Mouse (Mus musculus) myocyte (in vitro differentiated cells): ENCODE results near the gene Hic1. TPM values are rescaled to one million over a fixed set of nuclear protein-coding genes. Genes with fewer than 3 reads are reported as not detected.

Source experiments
- H3K27me3 ChIP-seq: one replicate; pipeline ENCODE4 v1.6.1; 2011; ENCODE audit not compliant: control insufficient read depth, insufficient read depth, insufficient read length
- H3K36me3 ChIP-seq: one replicate; pipeline ENCODE4 v1.6.1; 2011; ENCODE audit not compliant: control insufficient read depth, insufficient read depth
- H3K4me2 ChIP-seq: one replicate; pipeline ENCODE4 v1.6.1; 2011; ENCODE audit warnings: low read depth, control low read depth
- H3K4me3 ChIP-seq: one replicate; pipeline ENCODE4 v1.5.1; 2011; ENCODE audit warnings: mild to moderate bottlenecking, control low read depth, moderate library complexity
- H3K79me2 ChIP-seq: one replicate; pipeline ENCODE4 v1.6.1; 2011; ENCODE audit not compliant: control insufficient read depth, insufficient read depth
- H3ac ChIP-seq: one replicate; pipeline ENCODE4 v1.6.1; 2011; ENCODE audit not compliant: control insufficient read depth, insufficient read length
- CEBPB ChIP-seq: IDR thresholded peaks from 2 replicates; pipeline ENCODE4 v1.6.1; 2011; ENCODE audit warnings: mild to moderate bottlenecking, moderate library complexity; ENCODE audit not compliant: poor library complexity, insufficient read depth, severe bottlenecking
- E2F4 ChIP-seq: IDR thresholded peaks from one replicate; pipeline ENCODE4 v1.6.1; 2011; ENCODE audit warnings: mild to moderate bottlenecking, control low read depth, moderate library complexity; ENCODE audit not compliant: insufficient read depth
- MAX ChIP-seq: IDR thresholded peaks from one replicate; pipeline ENCODE4 v1.6.1; 2011; ENCODE audit warnings: low read depth, mild to moderate bottlenecking, control low read depth
- MYOD1 ChIP-seq, 3 experiments: IDR thresholded peaks; one replicate each; pipeline ENCODE4 v1.6.1; 2011; ENCODE audit warnings: control low read depth in 2 of 3, low read depth in 2 of 3, mild to moderate bottlenecking in 2 of 3, moderate library complexity in 1 of 3; ENCODE audit not compliant: insufficient read length in 2 of 3, control insufficient read depth in 1 of 3
- MYOG ChIP-seq, 3 experiments: IDR thresholded peaks; one replicate each; pipeline ENCODE4 v1.6.1; 2011; ENCODE audit warnings: control low read depth in 2 of 3, low read depth in 2 of 3, mild to moderate bottlenecking in 2 of 3; ENCODE audit not compliant: insufficient read length in 2 of 3, control insufficient read depth in 1 of 3, insufficient read depth in 1 of 3
- POLR2A ChIP-seq: IDR thresholded peaks from one replicate; pipeline ENCODE4 v1.6.1; 2011; ENCODE audit warnings: low read depth, mild to moderate bottlenecking, control low read depth, moderate library complexity; ENCODE audit not compliant: insufficient read length
- POLR2AphosphoS2 ChIP-seq: IDR thresholded peaks from one replicate; pipeline ENCODE4 v1.6.1; 2011; ENCODE audit warnings: low read depth, control low read depth; ENCODE audit not compliant: insufficient read length
- REST ChIP-seq: IDR thresholded peaks from one replicate; pipeline ENCODE4 v1.6.1; 2011; ENCODE audit warnings: mild to moderate bottlenecking, control low read depth, moderate library complexity; ENCODE audit not compliant: insufficient read depth, insufficient read length
- SRF ChIP-seq: IDR thresholded peaks from one replicate; pipeline ENCODE4 v1.6.1; 2011; ENCODE audit warnings: low read depth; ENCODE audit not compliant: control insufficient read depth, insufficient read length
- TCF12 ChIP-seq: IDR thresholded peaks from one replicate; pipeline ENCODE4 v1.6.1; 2011; ENCODE audit warnings: mild to moderate bottlenecking, control low read depth; ENCODE audit not compliant: poor library complexity, insufficient read depth, severe bottlenecking
- TCF3 ChIP-seq: IDR thresholded peaks from one replicate; pipeline ENCODE4 v1.6.1; 2011; ENCODE audit warnings: low read depth, control low read depth; ENCODE audit not compliant: insufficient read length
- USF1 ChIP-seq: IDR thresholded peaks from one replicate; pipeline ENCODE4 v1.6.1; 2011; ENCODE audit warnings: low read depth, mild to moderate bottlenecking, control low read depth, moderate library complexity
- polyA plus RNA-seq: library from polyadenylated mRNA; unstranded; fragments of >200 nt; fragmentation: generic; extraction: Trizol; gene quantifications from one replicate; pipeline ENCODE4 v1.2.1, GENCODE M21; 2012; ENCODE audit warnings: missing spikeins

The Hic1 gene
- polyA plus RNA-seq, 1 experiment, result 0.11 TPM

DNA sequence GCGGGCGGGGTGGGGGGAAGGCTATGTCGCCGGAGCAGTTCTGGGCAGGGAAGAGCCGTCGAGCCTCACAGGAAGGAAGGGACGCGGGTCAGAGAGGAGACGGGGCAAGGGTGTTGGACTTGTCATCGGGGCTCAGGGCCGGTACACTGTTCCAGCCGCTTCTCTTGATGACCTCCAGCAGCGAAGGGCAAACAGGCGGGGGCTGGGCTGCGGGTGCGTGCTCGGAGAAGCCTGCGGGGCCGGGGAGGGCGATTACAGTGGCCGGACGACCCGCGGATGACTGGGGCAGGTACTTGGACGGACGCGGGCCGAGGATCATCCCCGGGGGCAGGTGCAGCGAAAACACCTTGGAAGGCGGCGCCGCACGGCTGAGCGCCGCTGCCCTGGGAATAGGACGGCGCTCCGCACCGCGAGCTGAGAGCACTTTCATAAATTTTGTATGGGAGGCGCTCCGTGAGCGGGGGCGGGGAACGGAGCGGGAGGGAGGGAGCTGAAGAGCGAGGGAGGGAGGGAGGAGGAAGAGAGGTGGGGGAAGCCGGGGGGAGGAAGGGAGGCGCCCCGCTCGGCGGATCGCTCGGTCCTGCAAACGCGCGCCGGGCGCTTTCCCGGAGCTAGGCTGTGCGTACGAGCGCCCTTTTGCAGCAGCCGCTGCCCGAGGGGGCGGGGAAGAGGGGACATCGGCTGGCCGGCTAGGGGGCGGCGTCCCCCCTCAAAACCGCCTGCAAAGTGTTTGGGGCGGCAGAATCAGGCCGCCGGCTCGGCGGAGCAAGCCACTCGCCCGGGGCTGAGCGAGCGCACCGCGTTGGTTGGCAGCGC is 24.1 kb upstream of the Hic1 start, which contains the start of gene Rtn4rl1:
Gene Rtn4rl1, plus strand, starts transcription at position 528 of the 816 bp plus-strand sequence.
- H3ac ChIP-seq, result no peak within 1 kb of the TSS
- no peaks in the 10 kb centered on the region for H3K36me3 ChIP-seq
- no peak for TF ChIP-seq TCF12
- TF ChIP-seq SRF, result no peak
- TF ChIP-seq MYOD1 (IDR thresholded peaks at IDR 0.05; ENCODE audit: control insufficient read depth in 1 of 3, insufficient read length in 2 of 3, low read depth in 2 of 3), result no peak
- no peak for TF ChIP-seq CEBPB
- no peak for TF ChIP-seq TCF3
- TF ChIP-seq REST, result no peak
- no peak for TF ChIP-seq USF1
- no peak for TF ChIP-seq MAX
- no peak for TF ChIP-seq E2F4
- no peak for TF ChIP-seq POLR2A
- no peak for TF ChIP-seq MYOG (IDR thresholded peaks at IDR 0.05; ENCODE audit: control insufficient read depth in 1 of 3, insufficient read depth in 1 of 3, insufficient read length in 2 of 3, low read depth in 2 of 3)
- TF ChIP-seq POLR2AphosphoS2, result no peak
- peak within 1 kb of the TSS; percentile 74 for H3K4me2 ChIP-seq
- peaks cover 10% of the 10 kb centered on the region for H3K79me2 ChIP-seq
- peaks cover 30% of the 10 kb centered on the region for H3K27me3 ChIP-seq
- peak within 1 kb of the TSS; percentile 6 for H3K4me3 ChIP-seq

DNA sequence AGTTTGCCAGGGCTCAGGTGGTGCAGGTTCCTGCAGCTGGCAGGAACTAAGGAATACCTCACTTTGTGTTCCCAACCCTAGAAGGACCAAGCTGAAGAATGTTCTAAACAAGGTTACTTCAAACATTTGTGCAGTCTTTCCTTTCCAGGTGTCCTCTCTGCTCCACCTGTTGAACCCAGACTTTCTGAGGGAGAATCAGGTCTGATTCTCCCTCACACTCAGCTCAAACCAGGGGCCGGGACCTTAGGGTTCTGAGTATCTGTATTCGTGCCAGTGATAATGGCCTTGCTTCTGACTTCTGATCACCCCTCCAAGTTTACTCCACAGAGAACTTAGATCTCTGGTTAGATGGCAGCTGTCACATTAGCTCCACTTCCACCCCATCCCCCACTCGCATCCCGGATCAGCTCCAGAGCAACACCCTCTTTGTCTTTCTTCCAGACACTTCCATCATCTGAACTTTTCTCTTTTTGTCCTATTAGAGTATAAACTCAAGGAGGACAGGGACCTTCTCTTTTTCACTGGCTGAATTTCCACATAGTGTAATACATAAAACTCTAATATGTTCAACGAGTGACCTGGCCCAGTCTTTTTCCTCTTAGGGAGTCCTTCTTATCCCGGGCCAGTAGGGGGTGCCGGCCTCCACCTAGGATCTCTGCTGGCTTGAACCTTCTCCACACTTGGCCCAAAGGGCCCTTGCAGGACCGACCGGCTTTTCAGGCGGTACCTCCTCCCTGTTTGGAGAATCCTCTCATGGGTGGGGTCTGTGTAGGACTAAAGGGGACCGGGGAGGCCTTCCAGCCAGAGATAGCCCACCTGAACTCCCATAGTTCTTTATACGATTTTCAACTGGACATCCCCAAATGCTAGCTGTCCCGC is 23.3 kb upstream of the Hic1 start:
- Histone ChIP-seq H3ac (no peak overlapping the region), H3K36me3 (no peaks in the 10 kb centered on the region), H3K79me2 (peaks cover 12% of the 10 kb centered on the region), H3K4me2 (peak overlapping the region; percentile 74), H3K4me3 (peak overlapping the region; percentile 6), H3K27me3 (peaks cover 29% of the 10 kb centered on the region)
- TF ChIP-seq CEBPB, result no peak
- no peak for TF ChIP-seq E2F4
- no peak for TF ChIP-seq REST
- TF ChIP-seq POLR2AphosphoS2, result no peak

- Histone ChIP-seq H3K79me2 (peaks cover 12% of the 10 kb centered on the region), H3K27me3 (peaks cover 29% of the 10 kb centered on the region), H3K4me3 (no peak overlapping the region), H3K36me3 (no peaks in the 10 kb centered on the region), H3K4me2 (no peak overlapping the region), H3ac (no peak overlapping the region)
- TF ChIP-seq TCF3 (no peak), MYOG (IDR thresholded peaks at IDR 0.05; ENCODE audit: control insufficient read depth in 1 of 3, insufficient read depth in 1 of 3, insufficient read length in 2 of 3, low read depth in 2 of 3) (no peak), SRF (no peak), REST (no peak), TCF12 (no peak), MYOD1 (IDR thresholded peaks at IDR 0.05; ENCODE audit: control insufficient read depth in 1 of 3, insufficient read length in 2 of 3, low read depth in 2 of 3) (no peak), CEBPB (no peak), MAX (no peak), E2F4 (no peak)
Measured at GRCm38 (mm10) chr11:75191841-75192240, 22.5 kb upstream of the Hic1 start.

- H3K27me3 ChIP-seq, result peaks cover 28% of the 10 kb centered on the region
Measured at GRCm38 (mm10) chr11:75190905-75191441, 21.7 kb upstream of the Hic1 start, which contains the start of gene Dph1. Gene Dph1, minus strand, starts transcription at chr11:75191241.

More at GRCm38 (mm10) chr11:75190905-75191441, 21.7 kb upstream of the Hic1 start, which contains the start of gene Dph1:
- Histone ChIP-seq H3K79me2 (peaks cover 12% of the 10 kb centered on the region), H3ac (peak within 1 kb of the TSS; percentile 46), H3K4me3 (peak within 1 kb of the TSS; percentile 87), H3K4me2 (peak within 1 kb of the TSS; percentile 81), H3K36me3 (no peaks in the 10 kb centered on the region)
- no peak for TF ChIP-seq CEBPB
- TF ChIP-seq E2F4, result no peak
- TF ChIP-seq TCF3, result no peak
- TF ChIP-seq MYOG (IDR thresholded peaks at IDR 0.05; ENCODE audit: control insufficient read depth in 1 of 3, insufficient read depth in 1 of 3, insufficient read length in 2 of 3, low read depth in 2 of 3), result no peak
- no peak for TF ChIP-seq POLR2AphosphoS2
- TF ChIP-seq REST, result no peak
- TF ChIP-seq MAX, result no peak
- TF ChIP-seq USF1, result no peak
- TF ChIP-seq MYOD1 (IDR thresholded peaks at IDR 0.05; ENCODE audit: control insufficient read depth in 1 of 3, insufficient read length in 2 of 3, low read depth in 2 of 3), result no peak
- no peak for TF ChIP-seq SRF
- no peak for TF ChIP-seq POLR2A
- TF ChIP-seq TCF12, result no peak
